Mouse (Mus musculus): ENCODE measurements around the gene Twf2. TPM values are rescaled to one million over a fixed set of nuclear protein-coding genes. Genes with fewer than 3 reads are reported as not detected.

Twf2 gene
- polyA plus RNA-seq, 1 experiment from 2014 or later: 44.0 TPM

GRCm38 (mm10) chr9:106197732-106198131 is 5.2 kb upstream of the Twf2 start:
- Histone ChIP-seq H3K4me1 (replicated peaks; ENCODE audit: insufficient read depth, low read length) (peaks cover 14% of the 10 kb centered on the region), H3K4me2 (ENCODE audit: low read length) (0 out of 2 replicates have a peak overlapping the region, but pooled peaks have one; percentile 72), H3K27me3 (ENCODE audit: insufficient read depth, low read length) (no peaks in the 10 kb centered on the region), H3K36me3 (ENCODE audit: insufficient read depth, low read length) (peaks cover 2% of the 10 kb centered on the region; the same call in 1 of the 2 replicates), H3K9me3 (replicated peaks; ENCODE audit: low read length) (no peaks in the 10 kb centered on the region), H3K27ac (no peak overlapping the region), H3K4me3 (replicated peaks; ENCODE audit: low read depth, low read length) (no peak overlapping the region; the same call in 1 of the 2 replicates), H3K9ac (ENCODE audit: low read depth, low read length) (no peak overlapping the region)
- no peak for TF ChIP-seq CTCF (IDR thresholded peaks at IDR 0.05; ENCODE audit: low read depth)
- DNase-seq (ENCODE audit: low spot score): no peak
- ATAC-seq (replicated peaks; ENCODE audit: low FRiP score, low read depth): no peak
- WGBS: 92% methylated on average over 9 of the region's 9 CpGs

GRCm38 (mm10) chr9:106198962-106199458 is 3.9 kb upstream of the Twf2 start:
- peak overlapping the region; percentile 72 for H3K4me2 ChIP-seq (ENCODE audit: low read length)
- H3K9me3 ChIP-seq (replicated peaks; ENCODE audit: low read length): no peaks in the 10 kb centered on the region
- peak overlapping the region; percentile 68 for H3K4me3 ChIP-seq (replicated peaks; ENCODE audit: low read depth, low read length)
- whole genome bisulfite sequencing: 3% methylated on average over 37 of the region's 51 CpGs
- peaks cover 2% of the 10 kb centered on the region; the same call in 1 of the 2 replicates for H3K36me3 ChIP-seq (ENCODE audit: insufficient read depth, low read length)
- peak overlapping the region; percentile 63 for H3K9ac ChIP-seq (ENCODE audit: low read depth, low read length)
- H3K27ac ChIP-seq: peak overlapping the region; percentile 64
- H3K4me1 ChIP-seq (replicated peaks; ENCODE audit: insufficient read depth, low read length): peaks cover 21% of the 10 kb centered on the region
- no peak for TF ChIP-seq CTCF (IDR thresholded peaks at IDR 0.05; ENCODE audit: low read depth)
- peak; percentile 52 for ATAC-seq (replicated peaks; ENCODE audit: low FRiP score, low read depth)
- H3K27me3 ChIP-seq (ENCODE audit: insufficient read depth, low read length): no peaks in the 10 kb centered on the region
- peak; percentile 80 for DNase-seq (ENCODE audit: low spot score)

- peaks cover 23% of the 10 kb centered on the region for H3K4me1 ChIP-seq (replicated peaks; ENCODE audit: insufficient read depth, low read length)
- H3K4me2 ChIP-seq (ENCODE audit: low read length): peak within 1 kb of the TSS; percentile 72
- H3K4me3 ChIP-seq (replicated peaks; ENCODE audit: low read depth, low read length): peak within 1 kb of the TSS; percentile 68
- H3K27ac ChIP-seq: peak within 1 kb of the TSS; percentile 64
- peak within 1 kb of the TSS; percentile 63 for H3K9ac ChIP-seq (ENCODE audit: low read depth, low read length)
- no peak for TF ChIP-seq CTCF (IDR thresholded peaks at IDR 0.05; ENCODE audit: low read depth)
- DNase-seq (ENCODE audit: low spot score) (no peak), ATAC-seq (replicated peaks; ENCODE audit: low FRiP score, low read depth) (no peak)
- no peaks in the 10 kb centered on the region for H3K9me3 ChIP-seq (replicated peaks; ENCODE audit: low read length)
- H3K27me3 ChIP-seq (ENCODE audit: insufficient read depth, low read length): no peaks in the 10 kb centered on the region
- H3K36me3 ChIP-seq (ENCODE audit: insufficient read depth, low read length): peaks cover 2% of the 10 kb centered on the region; the same call in 1 of the 2 replicates
- WGBS: 50% methylated on average over 18 of the region's 18 CpGs
Measured at GRCm38 (mm10) chr9:106199535-106200272, 3.2 kb upstream of the Twf2 start, which contains the start of gene Ppm1m. TSS of gene Ppm1m (minus strand) at chr9:106199746.

- Histone ChIP-seq H3K4me1 (replicated peaks; ENCODE audit: insufficient read depth, low read length) (peaks cover 26% of the 10 kb centered on the region), H3K36me3 (ENCODE audit: insufficient read depth, low read length) (no peaks in the 10 kb centered on the region), H3K27me3 (ENCODE audit: insufficient read depth, low read length) (no peaks in the 10 kb centered on the region), H3K9me3 (replicated peaks; ENCODE audit: low read length) (no peaks in the 10 kb centered on the region), H3K27ac (no peak overlapping the region), H3K9ac (ENCODE audit: low read depth, low read length) (no peak overlapping the region), H3K4me2 (ENCODE audit: low read length) (peak overlapping the region; percentile 62; the same call in 1 of the 2 replicates), H3K4me3 (replicated peaks; ENCODE audit: low read depth, low read length) (no peak overlapping the region)
- 68% methylated on average over 3 of the region's 3 CpGs for WGBS
- no peak for ATAC-seq (replicated peaks; ENCODE audit: low FRiP score, low read depth)
- no peak for DNase-seq (ENCODE audit: low spot score)
- TF ChIP-seq CTCF (IDR thresholded peaks at IDR 0.05; ENCODE audit: low read depth): no peak
Measured at GRCm38 (mm10) chr9:106201895-106202294, 1.0 kb upstream of the Twf2 start.

- no peak overlapping the region for H3K9ac ChIP-seq (ENCODE audit: low read depth, low read length)
- H3K4me1 ChIP-seq (replicated peaks; ENCODE audit: insufficient read depth, low read length): peaks cover 18% of the 10 kb centered on the region
- peak overlapping the region; percentile 62 for H3K4me2 ChIP-seq (ENCODE audit: low read length)
- H3K9me3 ChIP-seq (replicated peaks; ENCODE audit: low read length): no peaks in the 10 kb centered on the region
- no peaks in the 10 kb centered on the region for H3K36me3 ChIP-seq (ENCODE audit: insufficient read depth, low read length)
- TF ChIP-seq CTCF (IDR thresholded peaks at IDR 0.05; ENCODE audit: low read depth): no peak
- H3K4me3 ChIP-seq (replicated peaks; ENCODE audit: low read depth, low read length): peak overlapping the region; percentile 57; the same call in 1 of the 2 replicates
- no peak overlapping the region for H3K27ac ChIP-seq
- H3K27me3 ChIP-seq (ENCODE audit: insufficient read depth, low read length): no peaks in the 10 kb centered on the region
- DNase-seq (ENCODE audit: low spot score) (no peak), ATAC-seq (replicated peaks; ENCODE audit: low FRiP score, low read depth) (no peak)
- WGBS: 48% methylated on average over 7 of the region's 7 CpGs
Measured at GRCm38 (mm10) chr9:106203990-106204851, 1.3 kb downstream of the Twf2 start.

- ATAC-seq (replicated peaks; ENCODE audit: low FRiP score, low read depth) (no peak), DNase-seq (ENCODE audit: low spot score) (no peak)
- Histone ChIP-seq H3K27ac (no peak overlapping the region), H3K4me1 (replicated peaks; ENCODE audit: insufficient read depth, low read length) (peaks cover 15% of the 10 kb centered on the region), H3K36me3 (ENCODE audit: insufficient read depth, low read length) (0 out of 2 replicates have a peak, but pooled peaks cover 4% of the 10 kb centered on the region), H3K4me3 (replicated peaks; ENCODE audit: low read depth, low read length) (no peak overlapping the region), H3K4me2 (ENCODE audit: low read length) (no peak overlapping the region), H3K9me3 (replicated peaks; ENCODE audit: low read length) (no peaks in the 10 kb centered on the region), H3K9ac (ENCODE audit: low read depth, low read length) (no peak overlapping the region), H3K27me3 (ENCODE audit: insufficient read depth, low read length) (no peaks in the 10 kb centered on the region)
- 69% methylated on average over 7 of the region's 7 CpGs for WGBS
- TF ChIP-seq CTCF (IDR thresholded peaks at IDR 0.05; ENCODE audit: low read depth): no peak
Measured at GRCm38 (mm10) chr9:106205713-106206290, 2.9 kb downstream of the Twf2 start.

Data from kidney, postnatal 0 days (tissue).